Mouse (Mus musculus) liver, embryonic 14.5 days (tissue): ENCODE results near the gene Bok. TPM values are rescaled to one million over a fixed set of nuclear protein-coding genes. Genes with fewer than 3 reads are reported as not detected.

Experiments
- ATAC-seq: fragments of 200-750 bp; cut with Nextera tagmentation; 2 replicates; pipeline ENCODE4 v1.8.0; 2017; ENCODE audit warnings: moderate number of reproducible peaks, mild to moderate bottlenecking, moderate library complexity; ENCODE audit not compliant: insufficient read depth
- DNase-seq, 3 experiments: peaks; one replicate each; pipeline ENCODE4 v3.0.0-alpha.2; 2012 to 2013; ENCODE audit warnings: low read depth in 3 of 3, low spot score in 3 of 3
- H3K27ac ChIP-seq: fragments of 300-500 bp; sonication (generic); 2 replicates; pipeline ENCODE4 v1.5.1; 2014; ENCODE audit warnings: moderate library complexity, mild to moderate bottlenecking, control low read depth, inconsistent platforms
- H3K27me3 ChIP-seq: fragments of 300-500 bp; sonication (generic); 2 replicates; pipeline ENCODE4 v1.6.1; 2014; ENCODE audit warnings: mild to moderate bottlenecking, low read length, moderate library complexity; ENCODE audit not compliant: control insufficient read depth, insufficient read depth
- H3K36me3 ChIP-seq: fragments of 300-500 bp; sonication (generic); replicated peaks from 2 replicates; pipeline ENCODE4 v1.6.1; 2014; ENCODE audit warnings: low read depth; ENCODE audit not compliant: control insufficient read depth, insufficient read depth
- H3K4me1 ChIP-seq, 2 experiments: fragments of 200-500 bp in 1 of 2; fragments of 300-500 bp in 1 of 2; sonication (generic) in 1 of 2; replicated peaks; 2 replicates each; pipeline ENCODE4 v1.6.1; 2012 to 2014; ENCODE audit warnings: antibody characterized with exemption in 1 of 2, inconsistent platforms in 1 of 2, low read length in 1 of 2; ENCODE audit not compliant: control insufficient read depth in 2 of 2, insufficient read depth in 2 of 2
- H3K4me2 ChIP-seq: fragments of 300-500 bp; sonication (generic); 2 replicates; pipeline ENCODE4 v1.6.1; 2014; ENCODE audit warnings: low read depth, mild to moderate bottlenecking, control low read depth, moderate library complexity
- H3K4me3 ChIP-seq, 2 experiments: fragments of 200-500 bp in 1 of 2; fragments of 300-500 bp in 1 of 2; sonication (generic) in 1 of 2; 2 replicates each; pipeline ENCODE4 v1.5.1; 2012 to 2014; ENCODE audit warnings: low read depth in 2 of 2, low read length in 2 of 2, mild to moderate bottlenecking in 2 of 2, control low read depth in 1 of 2, inconsistent platforms in 1 of 2, moderate library complexity in 1 of 2; ENCODE audit not compliant: insufficient read depth in 1 of 2
- H3K9ac ChIP-seq: fragments of 300-500 bp; sonication (generic); replicated peaks from 2 replicates; pipeline ENCODE4 v1.6.1; 2014; ENCODE audit warnings: mild to moderate bottlenecking, control low read depth, moderate library complexity
- H3K9me3 ChIP-seq: fragments of 300-500 bp; sonication (generic); 2 replicates; pipeline ENCODE4 v1.6.1; 2016; ENCODE audit warnings: low read length, mixed read lengths; ENCODE audit not compliant: control insufficient read depth
- CTCF ChIP-seq: IDR thresholded peaks from 2 replicates; pipeline ENCODE4 v1.5.1; 2016; ENCODE audit warnings: antibody characterized with exemption, low read depth, control low read depth
- EP300 ChIP-seq: IDR thresholded peaks from 2 replicates; pipeline ENCODE4 v1.6.1; 2016; ENCODE audit warnings: antibody characterized with exemption, low read depth
- WGBS: fragments of 180-500 bp; shearing (Covaris S2); extraction: QIAGEN DNeasy Blood & Tissue Kit; methylation state at CpG from one replicate; pipeline ENCODE4 v1.1.7; 2014; ENCODE audit not compliant: insufficient replicate concordance; 5-methylcytosine and 5-hydroxymethylcytosine counted together
- polyA plus RNA-seq, 2 experiments: library from polyadenylated mRNA; depleted of rRNA in 1 of 2; stranded (reverse) in 1 of 2; unstranded in 1 of 2; fragments of >200 nt; fragmentation: Nextera tagmentation in 1 of 2; extraction: Ambion mirVana in 1 of 2; gene quantifications; 2 replicates each; pipeline versions ENCODE4 v1.2.1 to v1.2.3; 2012 to 2014

The Bok gene
- polyA plus RNA-seq, 2 experiments: 1.9 to 2.8 TPM

DNA sequence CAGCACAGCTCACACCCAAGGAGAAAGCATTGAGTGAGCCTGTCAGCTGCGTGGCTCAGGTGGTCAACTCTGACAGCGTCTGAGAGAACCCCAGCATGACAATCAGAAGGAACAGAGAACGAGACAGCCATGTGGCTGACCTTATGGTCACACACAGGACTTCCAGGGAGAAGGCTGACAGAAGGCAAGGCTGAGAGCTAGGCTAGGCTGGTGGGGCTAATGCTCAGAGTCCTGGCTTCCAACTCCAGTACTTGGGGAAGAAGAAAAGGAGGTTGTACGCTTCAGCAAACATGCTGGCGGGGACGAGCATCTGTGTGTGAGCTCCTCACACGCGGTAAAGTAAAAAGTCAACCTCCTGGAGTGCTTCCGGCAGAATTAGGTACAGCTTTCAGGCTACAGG lies 18.9 kb downstream of the Bok start:
- Histone ChIP-seq H3K36me3 (no peaks in the 10 kb centered on the region), H3K27ac (no peak overlapping the region), H3K9me3 (no peaks in the 10 kb centered on the region), H3K4me3 (no peak overlapping the region), H3K4me2 (no peak overlapping the region), H3K27me3 (no peaks in the 10 kb centered on the region), H3K9ac (no peak overlapping the region), H3K4me1 (no peaks in the 10 kb centered on the region)
- TF ChIP-seq CTCF (no peak), EP300 (no peak)
- WGBS: 82% methylated on average over 9 of the region's 9 CpGs
- no peak for ATAC-seq
- DNase-seq: no peak

DNA sequence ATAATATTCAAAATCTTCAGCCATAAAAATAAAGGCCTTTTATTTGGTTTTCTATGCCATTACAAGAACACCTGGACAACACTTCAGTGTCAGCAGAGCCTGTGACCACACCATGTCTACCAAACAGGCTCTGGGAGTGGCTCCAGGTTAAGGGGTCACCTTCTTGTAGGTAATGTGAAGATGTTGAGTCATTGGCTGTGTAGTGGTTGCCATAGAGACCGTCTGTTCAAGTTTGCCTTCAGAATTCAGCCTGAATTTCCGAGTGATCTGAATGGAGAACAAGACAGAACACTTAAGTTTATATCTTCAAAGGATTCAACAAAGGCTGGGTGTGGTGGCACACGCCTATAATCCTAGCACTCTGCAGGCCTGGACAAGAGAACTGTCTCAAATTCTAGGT lies 19.9 kb downstream of the Bok start:
- Histone ChIP-seq H3K4me1 (no peaks in the 10 kb centered on the region), H3K36me3 (no peaks in the 10 kb centered on the region), H3K4me2 (no peak overlapping the region), H3K4me3 (no peak overlapping the region), H3K9ac (no peak overlapping the region), H3K9me3 (no peaks in the 10 kb centered on the region), H3K27me3 (no peaks in the 10 kb centered on the region), H3K27ac (no peak overlapping the region)
- no peak for ATAC-seq
- DNase-seq: no peak
- TF ChIP-seq CTCF: no peak
- no peak for TF ChIP-seq EP300
- 54% methylated on average over 3 of the region's 3 CpGs for WGBS

DNA sequence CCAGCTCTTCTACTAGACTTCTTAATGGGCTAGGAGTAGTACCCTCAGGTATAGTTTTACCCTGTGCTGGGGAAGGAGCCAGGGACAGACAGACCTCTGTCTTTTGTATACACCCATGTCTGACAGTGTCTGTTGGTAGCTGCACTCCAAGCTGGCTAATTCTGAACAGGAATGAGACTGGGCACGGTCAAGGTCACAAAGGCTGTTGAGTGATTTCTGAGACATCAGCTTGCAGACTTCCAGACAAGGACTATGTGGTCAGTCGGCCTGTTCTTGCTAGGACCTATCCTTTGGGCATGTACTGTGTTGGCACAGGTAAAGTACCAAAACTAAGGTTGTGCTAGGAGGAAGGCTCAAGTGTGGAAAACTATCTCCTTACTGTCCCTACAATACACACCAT lies 30.7 kb downstream of the Bok start:
- no peaks in the 10 kb centered on the region for H3K9me3 ChIP-seq
- no peaks in the 10 kb centered on the region for H3K27me3 ChIP-seq
- no peak overlapping the region for H3K9ac ChIP-seq
- no peak overlapping the region for H3K4me2 ChIP-seq
- WGBS: 75% methylated on average over 2 of the region's 2 CpGs
- H3K4me3 ChIP-seq: no peak overlapping the region
- H3K36me3 ChIP-seq: peaks cover 2% of the 10 kb centered on the region; the same call in 1 of the 2 replicates
- H3K4me1 ChIP-seq: no peaks in the 10 kb centered on the region
- no peak for DNase-seq
- ATAC-seq: no peak
- no peak overlapping the region for H3K27ac ChIP-seq
- no peak for TF ChIP-seq CTCF
- no peak for TF ChIP-seq EP300

DNA sequence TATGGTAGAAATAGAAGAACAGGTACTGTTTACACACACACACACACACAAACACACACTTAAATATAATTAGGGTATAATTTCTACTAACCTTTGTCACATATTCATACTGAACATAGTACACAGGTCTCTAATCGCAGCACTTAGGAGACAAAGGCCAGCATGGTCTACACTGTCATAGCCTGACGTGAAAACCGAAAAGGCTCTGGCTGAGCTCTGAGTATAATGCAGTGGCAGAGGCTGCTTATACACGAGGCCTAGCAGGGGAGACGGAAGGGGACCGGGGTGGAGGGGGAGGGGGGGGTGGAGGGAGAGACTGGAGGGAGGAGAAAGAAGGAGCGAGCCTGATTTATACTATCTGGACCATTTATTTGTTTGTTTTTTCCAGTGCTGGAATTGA lies 36.1 kb downstream of the Bok start:
- no peaks in the 10 kb centered on the region for H3K27me3 ChIP-seq
- ATAC-seq: no peak
- no peak for TF ChIP-seq CTCF
- TF ChIP-seq EP300: no peak
- H3K9ac ChIP-seq: no peak overlapping the region
- H3K36me3 ChIP-seq: no peaks in the 10 kb centered on the region
- H3K4me2 ChIP-seq: no peak overlapping the region
- no peaks in the 10 kb centered on the region for H3K9me3 ChIP-seq
- DNase-seq: no peak
- no peak overlapping the region for H3K27ac ChIP-seq
- H3K4me1 ChIP-seq: no peaks in the 10 kb centered on the region
- no peak overlapping the region for H3K4me3 ChIP-seq
- WGBS: 76% methylated on average over 7 of the region's 7 CpGs

DNA sequence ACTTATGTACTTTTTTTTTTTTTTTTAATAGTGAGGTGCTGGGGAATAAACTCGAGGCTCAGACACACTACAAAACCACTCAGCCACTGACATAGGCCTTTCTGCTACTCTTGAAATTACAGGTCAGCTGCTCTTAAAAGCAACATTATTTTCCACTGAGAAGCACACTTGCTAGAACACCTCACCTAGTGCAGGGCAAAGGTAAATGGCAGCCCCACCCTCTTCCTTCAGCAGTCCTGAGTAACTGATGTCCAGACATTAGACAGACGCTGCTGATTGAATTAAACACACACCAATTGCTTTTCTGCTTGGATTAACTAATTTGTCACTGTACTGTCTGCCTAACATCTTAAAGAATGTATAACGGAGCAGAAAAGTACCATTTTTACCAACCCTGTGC lies 39.2 kb downstream of the Bok start:
- TF ChIP-seq EP300 (no peak), CTCF (no peak)
- WGBS: 75% methylated on average over 3 of the region's 3 CpGs
- Histone ChIP-seq H3K9ac (no peak overlapping the region), H3K4me1 (no peaks in the 10 kb centered on the region), H3K4me3 (no peak overlapping the region), H3K36me3 (no peaks in the 10 kb centered on the region), H3K4me2 (no peak overlapping the region), H3K27ac (no peak overlapping the region), H3K27me3 (no peaks in the 10 kb centered on the region), H3K9me3 (no peaks in the 10 kb centered on the region)
- DNase-seq: no peak
- no peak for ATAC-seq

DNA sequence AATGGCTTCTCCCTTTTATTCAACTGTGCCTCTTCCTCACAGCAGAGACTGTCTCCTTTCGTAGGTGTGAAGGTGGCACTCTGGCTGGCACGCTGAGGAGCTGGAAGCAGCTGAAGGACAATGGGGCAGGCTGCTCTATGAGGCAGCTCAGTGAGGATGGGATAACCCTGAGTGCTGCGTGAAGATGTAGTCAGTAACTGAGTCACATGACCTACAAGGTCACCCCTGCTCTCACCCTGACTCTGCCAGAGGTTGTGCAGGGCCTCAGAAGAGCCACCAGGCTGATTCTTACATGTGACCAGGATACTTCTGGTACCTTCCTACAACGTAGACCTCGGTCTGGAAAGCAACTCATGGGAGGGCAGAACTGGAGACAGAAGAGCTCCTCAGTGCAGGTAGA lies 40.2 kb downstream of the Bok start:
- Histone ChIP-seq H3K36me3 (no peaks in the 10 kb centered on the region), H3K4me2 (no peak overlapping the region), H3K4me1 (no peaks in the 10 kb centered on the region), H3K9ac (no peak overlapping the region), H3K27me3 (no peaks in the 10 kb centered on the region), H3K27ac (no peak overlapping the region), H3K9me3 (no peaks in the 10 kb centered on the region), H3K4me3 (no peak overlapping the region)
- DNase-seq (no peak), ATAC-seq (no peak)
- TF ChIP-seq CTCF (no peak), EP300 (no peak)
- WGBS: 78% methylated on average over 5 of the region's 5 CpGs
